Mouse (Mus musculus): Measurements from ENCODE around the gene Ina. TPM values are rescaled to one million over a fixed set of nuclear protein-coding genes. Genes with fewer than 3 reads are reported as not detected.

Ina gene
- polyA plus RNA-seq, 1 experiment from 2014 or later, result 0.98 TPM

DNA sequence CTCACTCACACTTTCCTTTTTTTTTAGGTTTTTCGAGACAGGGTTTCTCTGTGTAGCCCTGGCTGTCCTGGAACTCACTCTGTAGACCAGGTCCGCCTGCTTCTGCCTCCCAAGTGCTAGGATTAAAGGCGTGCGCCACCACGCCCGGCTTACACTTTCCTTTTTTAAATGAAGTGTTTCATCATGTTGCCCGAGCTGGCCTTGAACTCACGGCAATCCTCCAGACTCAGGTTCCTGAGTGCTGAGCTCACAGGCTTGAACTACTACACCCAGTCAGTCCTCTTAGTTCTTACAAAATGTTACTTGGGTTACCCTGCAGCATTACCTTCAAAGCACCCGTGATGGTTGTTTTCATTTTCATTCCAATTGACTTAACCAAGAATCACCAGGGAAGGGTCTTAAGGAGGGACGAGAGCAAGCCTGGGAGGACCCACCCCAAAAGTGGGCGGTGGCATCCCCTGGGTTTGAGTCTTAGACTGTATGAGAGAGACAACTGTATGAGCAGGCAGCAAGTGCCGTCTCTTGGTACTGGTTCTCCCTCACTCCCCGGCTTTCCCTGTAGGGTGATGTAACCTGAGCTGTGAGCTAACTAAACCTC lies 32.8 kb downstream of the Ina start:
- WGBS, result 85% methylated on average over 13 of the region's 13 CpGs
- Histone ChIP-seq H3K9me3 (no peaks in the 10 kb centered on the region), H3K36me3 (peaks cover 41% of the 10 kb centered on the region), H3K27ac (no peak overlapping the region), H3K27me3 (no peaks in the 10 kb centered on the region), H3K9ac (no peak overlapping the region), H3K4me1 (peaks cover 13% of the 10 kb centered on the region), H3K4me3 (no peak overlapping the region), H3K4me2 (replicated peaks) (no peak overlapping the region)
- ATAC-seq (ENCODE audit: low FRiP score, low read depth), result no peak

DNA sequence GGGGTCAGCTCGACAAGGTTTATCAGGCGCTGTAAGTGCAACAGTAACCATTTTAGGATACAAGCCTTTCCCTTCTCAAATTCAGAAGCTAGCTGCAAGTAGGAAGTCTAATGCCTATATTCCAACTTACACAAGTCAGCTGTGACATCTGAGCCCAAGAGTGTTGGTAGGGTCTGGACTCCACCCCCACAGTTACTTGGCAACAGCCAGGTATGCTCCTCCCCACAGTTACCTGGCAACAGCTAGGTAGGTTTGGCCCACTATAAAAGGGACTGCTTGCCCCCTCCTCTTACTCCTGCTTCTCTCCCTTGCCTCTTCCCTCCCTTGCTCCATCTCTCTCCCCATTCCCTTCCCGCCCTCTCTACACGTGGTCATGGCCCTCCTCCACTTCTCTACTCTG lies 34.6 kb downstream of the Ina start:
- Histone ChIP-seq H3K9ac (0 out of 2 replicates have a peak overlapping the region, but pooled peaks have one; percentile 31), H3K36me3 (peaks cover 32% of the 10 kb centered on the region), H3K9me3 (no peaks in the 10 kb centered on the region), H3K4me1 (peaks cover 13% of the 10 kb centered on the region), H3K27me3 (no peaks in the 10 kb centered on the region), H3K4me3 (peak overlapping the region; percentile 90), H3K4me2 (replicated peaks) (peak overlapping the region; percentile 79), H3K27ac (no peak overlapping the region)
- 70% methylated on average over 4 of the region's 4 CpGs for WGBS
- no peak for ATAC-seq (ENCODE audit: low FRiP score, low read depth)

DNA sequence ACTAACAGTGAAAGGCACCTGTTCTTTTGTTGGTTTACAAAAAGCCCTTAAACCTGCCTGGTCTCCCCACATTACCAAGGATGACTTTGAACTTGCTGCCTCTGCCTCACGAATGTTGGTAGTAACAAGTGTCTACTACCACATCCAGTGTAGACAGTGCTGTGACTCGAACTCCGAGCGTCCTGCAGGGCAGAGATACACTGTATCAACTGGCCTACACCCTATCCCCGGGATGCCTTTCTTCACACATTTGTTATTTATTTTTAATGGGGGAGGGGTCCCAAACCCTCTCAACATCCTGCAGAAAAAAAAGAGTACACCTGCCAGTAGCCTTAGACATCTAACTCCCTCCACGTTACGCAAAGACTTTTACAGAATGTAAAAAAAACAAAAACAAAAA lies 35.3 kb downstream of the Ina start:
- no peaks in the 10 kb centered on the region for H3K9me3 ChIP-seq
- H3K4me2 ChIP-seq (replicated peaks), result peak overlapping the region; percentile 79
- H3K27me3 ChIP-seq, result no peaks in the 10 kb centered on the region
- H3K27ac ChIP-seq, result peak overlapping the region; percentile 91; the same call in 1 of the 2 replicates
- ATAC-seq (ENCODE audit: low FRiP score, low read depth), result no peak
- H3K4me3 ChIP-seq, result peak overlapping the region; percentile 90
- WGBS, result 6% methylated on average over 7 of the region's 7 CpGs
- H3K4me1 ChIP-seq, result peaks cover 13% of the 10 kb centered on the region
- H3K9ac ChIP-seq, result peak overlapping the region; percentile 88
- H3K36me3 ChIP-seq, result peaks cover 28% of the 10 kb centered on the region

- H3K36me3 ChIP-seq, result peaks cover 23% of the 10 kb centered on the region
- ATAC-seq (ENCODE audit: low FRiP score, low read depth), result peak; percentile 92
- peak within 1 kb of the TSS; percentile 79 for H3K4me2 ChIP-seq (replicated peaks)
- under 1% methylated on average over 70 of the region's 75 CpGs for WGBS
- peak within 1 kb of the TSS; percentile 90 for H3K4me3 ChIP-seq
- H3K9me3 ChIP-seq, result no peaks in the 10 kb centered on the region
- peak within 1 kb of the TSS; percentile 88 for H3K9ac ChIP-seq
- no peaks in the 10 kb centered on the region for H3K27me3 ChIP-seq
- peaks cover 13% of the 10 kb centered on the region for H3K4me1 ChIP-seq
- H3K27ac ChIP-seq, result peak within 1 kb of the TSS; percentile 91
Observed at GRCm38 (mm10) chr19:47050271-47051032, 36.0 kb downstream of the Ina start, which contains the start of gene Pcgf6. TSS of gene Pcgf6 (minus strand) at chr19:47050906.

DNA sequence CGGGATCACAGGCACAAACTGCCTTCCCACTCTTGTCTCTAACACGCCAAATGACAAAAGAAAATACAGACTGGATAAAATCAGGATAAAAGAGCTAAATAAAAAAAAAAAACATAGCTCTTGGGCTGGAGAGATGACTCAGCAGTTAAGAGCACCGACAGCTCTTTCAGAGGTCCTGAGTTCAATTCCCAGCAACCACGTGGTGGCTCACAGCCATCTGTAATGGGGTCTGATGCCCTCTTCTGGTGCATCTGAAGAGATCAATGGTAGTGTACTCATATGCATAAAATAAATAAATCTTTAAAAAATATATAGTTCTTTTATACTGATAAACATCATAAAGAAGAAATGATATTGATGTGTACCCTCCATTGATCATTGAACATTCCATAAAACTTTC lies 38.4 kb downstream of the Ina start:
- Histone ChIP-seq H3K9ac (no peak overlapping the region), H3K4me3 (no peak overlapping the region), H3K4me2 (replicated peaks) (no peak overlapping the region), H3K27ac (no peak overlapping the region), H3K27me3 (no peaks in the 10 kb centered on the region), H3K9me3 (no peaks in the 10 kb centered on the region), H3K36me3 (no peaks in the 10 kb centered on the region; the same call in 1 of the 2 replicates), H3K4me1 (peaks cover 13% of the 10 kb centered on the region)
- no peak for ATAC-seq (ENCODE audit: low FRiP score, low read depth)
- WGBS, result 83% methylated on average over 4 of the region's 4 CpGs

DNA sequence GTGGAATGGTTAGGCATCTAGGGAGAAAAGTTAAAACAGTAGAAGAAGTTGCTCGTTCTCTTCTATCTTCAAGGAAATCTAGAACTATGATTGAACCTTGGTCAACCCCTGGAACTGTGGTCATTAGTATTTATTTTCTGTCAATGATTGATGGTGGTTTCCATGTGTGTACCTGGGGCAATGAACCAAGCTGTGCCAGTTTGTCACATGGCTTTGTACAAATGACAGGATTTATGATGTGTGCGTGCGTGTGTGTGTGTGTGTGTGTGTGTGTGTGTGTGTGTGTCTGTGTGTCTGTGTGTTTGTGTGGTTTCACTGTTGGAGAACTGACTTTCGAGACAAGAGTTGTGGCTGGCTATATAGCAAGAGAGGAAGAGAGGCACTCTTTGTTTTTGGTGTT lies 39.0 kb downstream of the Ina start:
- 74% methylated on average over 4 of the region's 4 CpGs for WGBS
- no peak overlapping the region for H3K27ac ChIP-seq
- H3K9me3 ChIP-seq, result no peaks in the 10 kb centered on the region
- no peaks in the 10 kb centered on the region for H3K27me3 ChIP-seq
- H3K4me3 ChIP-seq, result no peak overlapping the region
- ATAC-seq (ENCODE audit: low FRiP score, low read depth), result no peak
- peaks cover 13% of the 10 kb centered on the region for H3K4me1 ChIP-seq
- H3K36me3 ChIP-seq, result no peaks in the 10 kb centered on the region
- H3K4me2 ChIP-seq (replicated peaks), result no peak overlapping the region
- H3K9ac ChIP-seq, result no peak overlapping the region

DNA sequence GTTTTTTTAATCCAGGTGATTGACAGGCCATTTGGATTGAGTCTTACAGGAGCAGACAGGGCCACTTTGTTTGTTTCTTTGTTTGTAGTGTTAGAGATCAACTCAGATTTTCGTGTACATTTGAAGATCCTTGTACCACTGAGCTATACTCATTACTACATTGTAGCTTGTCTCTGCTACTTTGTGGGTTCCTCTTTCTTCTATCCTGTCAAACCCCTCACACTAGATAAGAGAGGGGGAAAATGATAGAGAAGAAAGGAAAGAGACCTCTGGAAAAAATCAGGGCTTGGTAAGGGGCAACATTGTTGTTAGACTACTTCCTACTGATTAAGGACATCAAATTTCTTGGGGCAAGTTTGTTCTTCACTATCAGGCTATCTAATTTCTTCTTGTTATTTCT lies 43.2 kb downstream of the Ina start:
- no peaks in the 10 kb centered on the region for H3K27me3 ChIP-seq
- 69% methylated on average over 1 of the region's 1 CpGs for WGBS
- no peak overlapping the region for H3K4me2 ChIP-seq (replicated peaks)
- no peaks in the 10 kb centered on the region for H3K9me3 ChIP-seq
- H3K36me3 ChIP-seq, result no peaks in the 10 kb centered on the region
- no peak for ATAC-seq (ENCODE audit: low FRiP score, low read depth)
- H3K4me1 ChIP-seq, result no peaks in the 10 kb centered on the region
- no peak overlapping the region for H3K9ac ChIP-seq
- H3K4me3 ChIP-seq, result no peak overlapping the region
- no peak overlapping the region for H3K27ac ChIP-seq

DNA sequence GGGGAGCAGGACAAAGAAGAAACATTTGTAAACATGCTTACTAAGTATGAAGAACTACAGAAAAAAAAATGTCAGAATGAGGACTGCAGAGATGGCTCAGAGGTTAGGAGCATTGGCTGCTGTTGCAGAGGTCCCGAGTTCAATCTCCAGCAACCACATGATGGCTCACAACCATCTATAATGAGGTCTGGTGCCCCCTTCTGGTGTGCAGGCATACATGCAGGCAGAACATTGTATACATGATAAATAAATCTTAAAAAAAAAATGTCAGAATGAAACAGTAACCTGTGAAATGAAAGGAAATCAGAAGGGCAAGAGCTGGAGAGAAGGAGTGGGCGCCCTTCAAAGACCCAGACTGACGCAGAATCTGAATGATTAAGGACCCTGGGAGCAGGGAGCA lies 51.4 kb downstream of the Ina start:
- Histone ChIP-seq H3K27ac (no peak overlapping the region), H3K36me3 (peaks cover 1% of the 10 kb centered on the region), H3K9ac (no peak overlapping the region), H3K9me3 (no peaks in the 10 kb centered on the region), H3K4me2 (replicated peaks) (no peak overlapping the region), H3K4me1 (peaks cover 11% of the 10 kb centered on the region), H3K27me3 (no peaks in the 10 kb centered on the region), H3K4me3 (no peak overlapping the region)
- no peak for ATAC-seq (ENCODE audit: low FRiP score, low read depth)
- WGBS, result 90% methylated on average over 3 of the region's 3 CpGs

DNA sequence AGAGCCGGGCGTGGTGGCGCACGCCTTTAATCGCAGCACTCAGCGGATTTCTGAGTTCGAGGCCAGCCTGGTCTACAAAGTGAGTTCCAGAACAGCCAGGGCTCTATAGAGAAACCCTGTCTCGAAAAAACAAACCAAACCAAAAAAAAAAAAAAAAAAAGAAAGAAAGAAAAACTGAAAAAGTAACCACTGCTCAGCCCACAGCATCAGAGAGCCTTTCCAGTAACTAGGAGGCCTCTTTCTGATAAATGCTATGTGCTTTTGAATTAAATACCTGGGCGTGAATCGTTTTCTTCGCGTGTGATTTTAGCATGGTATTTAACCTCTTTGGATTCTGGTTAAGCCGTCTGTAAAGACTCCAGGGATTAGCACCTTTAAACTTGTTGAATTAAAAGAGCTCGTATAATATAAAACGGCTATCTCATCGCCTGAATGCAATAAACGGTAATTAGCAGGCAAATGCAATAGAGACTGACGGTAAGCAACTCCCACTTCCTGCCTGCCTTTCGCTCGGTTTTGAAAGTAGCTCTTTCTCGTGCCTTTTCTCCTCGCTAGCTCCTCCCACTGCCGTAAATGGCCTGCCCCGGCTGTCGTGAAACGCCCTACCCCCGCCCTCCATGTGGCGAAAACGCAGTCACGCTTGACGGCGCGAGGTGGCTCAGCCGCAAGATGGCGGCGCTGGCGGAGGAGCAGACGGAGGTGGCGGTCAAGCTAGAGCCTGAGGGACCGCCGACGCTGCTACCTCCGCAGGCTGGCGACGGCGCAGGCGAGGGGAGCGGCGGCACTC lies 52.8 kb downstream of the Ina start, which contains the start of gene Taf5:
TSS of gene Taf5 (plus strand) at position 651 of the 787 bp plus-strand sequence.
- Histone ChIP-seq H3K36me3 (peaks cover 15% of the 10 kb centered on the region), H3K27ac (peak within 1 kb of the TSS; percentile 88), H3K27me3 (no peaks in the 10 kb centered on the region), H3K4me1 (peaks cover 11% of the 10 kb centered on the region), H3K4me3 (peak within 1 kb of the TSS; percentile 100), H3K4me2 (replicated peaks) (peak within 1 kb of the TSS; percentile 80), H3K9me3 (no peaks in the 10 kb centered on the region), H3K9ac (peak within 1 kb of the TSS; percentile 97)
- 10% methylated on average over 49 of the region's 49 CpGs for WGBS
- peak; percentile 81 for ATAC-seq (ENCODE audit: low FRiP score, low read depth)

GRCm38 (mm10) chr19:47067924-47068611 lies 53.6 kb downstream of the Ina start:
- Histone ChIP-seq H3K27me3 (no peaks in the 10 kb centered on the region), H3K4me3 (peak overlapping the region; percentile 100), H3K4me2 (replicated peaks) (peak overlapping the region; percentile 80), H3K9ac (peak overlapping the region; percentile 97), H3K36me3 (peaks cover 23% of the 10 kb centered on the region), H3K4me1 (peaks cover 11% of the 10 kb centered on the region), H3K27ac (peak overlapping the region; percentile 88), H3K9me3 (no peaks in the 10 kb centered on the region)
- peak; percentile 90 for ATAC-seq (ENCODE audit: low FRiP score, low read depth)
- WGBS, result under 1% methylated on average over 64 of the region's 72 CpGs

Data from limb, embryonic 13.5 days (tissue).